Mouse (Mus musculus): ENCODE measurements around the gene Nutf2-ps1.

GRCm38 (mm10) chr19:53571056-53571455 lies 17.8 kb downstream of the Nutf2-ps1 start:
- TF ChIP-seq POLR2A (IDR thresholded peaks at IDR 0.05; ENCODE audit: borderline replicate concordance, insufficient read depth, low read length): no peak
- TF ChIP-seq CTCF (IDR thresholded peaks at IDR 0.05; ENCODE audit: borderline replicate concordance, insufficient read depth, low read depth, low read length): no peak

Data from cerebellum, adult 2 months (tissue).